Mouse (Mus musculus) Patski (cell line): ENCODE data around the gene Rtp3. TPM values are rescaled to one million over a fixed set of nuclear protein-coding genes. Genes with fewer than 3 reads are reported as not detected.

Source experiments
- ATAC-seq: fragments of 100-300 bp; one replicate; pipeline ENCODE4 v1.8.0; 2021
- CTCF ChIA-PET: fragments of 350-600 bp; sonication (Branson Sonifier 250); formaldehyde crosslinking; loops from one replicate; lab custom pipeline; 2022; ENCODE audit warnings: inconsistent platforms; lab: Charles Lee
- POLR2A ChIA-PET: fragments of 350-600 bp; sonication (Branson Sonifier 250); formaldehyde crosslinking; loops from one replicate; lab custom pipeline; 2022; ENCODE audit warnings: antibody characterized with exemption, inconsistent platforms; lab: Charles Lee
- DNase-seq: peaks from one replicate; pipeline ENCODE4 v3.0.0-alpha.2; 2011; ENCODE audit warnings: low read depth, low spot score
- H3K27me3 ChIP-seq: fragments of 371-371 bp; one replicate; pipeline ENCODE4 v1.5.1; 2021
- CTCF ChIP-seq: fragments of 100-300 bp; IDR thresholded peaks from one replicate; pipeline ENCODE4 v1.5.1; 2021
- in situ Hi-C: fragments of 300-500 bp; cut with MboI; formaldehyde crosslinking; loops from 3 replicates; pipeline ENCODE4 v1.11.1; 2018; ENCODE audit warnings: low pct_unique_long_range_greater_than_20kb, mixed read lengths
- polyA plus RNA-seq: library from polyadenylated mRNA; unstranded; gene quantifications from one replicate; pipeline ENCODE4 v1.2.3, GENCODE M21; 2021

The Rtp3 gene
- polyA plus RNA-seq, 1 experiment from 2014 or later, result 0.04 TPM

DNA sequence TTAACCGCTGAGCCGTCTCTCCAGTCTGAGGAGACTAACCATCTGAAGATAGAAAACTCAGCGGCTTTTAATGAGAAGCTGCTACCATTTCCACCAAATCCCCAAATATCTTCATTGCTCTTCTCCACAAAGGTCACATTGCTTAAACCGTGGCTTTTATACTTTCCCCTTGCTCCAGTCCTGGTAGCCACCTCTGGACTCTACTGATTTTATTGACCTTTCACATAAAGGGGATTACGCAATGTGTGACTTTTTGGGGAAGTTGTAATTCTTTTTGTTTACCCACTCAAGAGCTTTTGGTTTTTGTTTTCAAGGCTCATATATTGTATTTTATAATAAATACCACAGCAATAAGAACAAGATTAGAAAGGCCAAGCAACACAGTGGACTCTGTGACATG, 4.8 kb downstream of the Rtp3 start:
- ChIA-PET CTCF (no interaction called here), POLR2A (no interaction called here)
- H3K27me3 ChIP-seq, result no peaks in the 10 kb centered on the region
- DNase-seq, result no peak
- TF ChIP-seq CTCF, result no peak
- no peak for ATAC-seq
- in situ Hi-C loops, result no loop called here

DNA sequence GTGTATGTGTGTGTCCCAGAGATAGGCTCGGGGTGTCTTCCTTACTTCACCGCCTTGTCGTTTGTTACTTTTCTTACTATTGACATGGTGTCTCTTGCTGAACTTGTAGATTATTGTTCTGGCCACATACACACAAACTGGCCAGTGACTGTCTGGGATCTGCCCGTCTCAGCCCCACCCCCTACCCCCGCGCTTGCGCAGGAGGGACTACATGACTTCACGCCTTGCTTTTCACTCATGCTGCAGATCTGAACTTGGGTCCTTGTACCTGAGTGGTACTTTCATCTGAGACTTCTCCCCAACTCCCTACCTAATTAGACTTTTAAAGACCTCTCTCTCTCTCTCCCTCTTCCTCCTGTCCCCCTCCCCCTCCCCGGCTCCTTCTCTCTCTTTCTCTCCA, 6.3 kb downstream of the Rtp3 start:
- in situ Hi-C loops, result no loop called here
- DNase-seq (no peak), ATAC-seq (no peak)
- CTCF ChIA-PET, result no interaction called here
- POLR2A ChIA-PET, result no interaction called here
- TF ChIP-seq CTCF, result no peak
- H3K27me3 ChIP-seq, result no peaks in the 10 kb centered on the region

DNA sequence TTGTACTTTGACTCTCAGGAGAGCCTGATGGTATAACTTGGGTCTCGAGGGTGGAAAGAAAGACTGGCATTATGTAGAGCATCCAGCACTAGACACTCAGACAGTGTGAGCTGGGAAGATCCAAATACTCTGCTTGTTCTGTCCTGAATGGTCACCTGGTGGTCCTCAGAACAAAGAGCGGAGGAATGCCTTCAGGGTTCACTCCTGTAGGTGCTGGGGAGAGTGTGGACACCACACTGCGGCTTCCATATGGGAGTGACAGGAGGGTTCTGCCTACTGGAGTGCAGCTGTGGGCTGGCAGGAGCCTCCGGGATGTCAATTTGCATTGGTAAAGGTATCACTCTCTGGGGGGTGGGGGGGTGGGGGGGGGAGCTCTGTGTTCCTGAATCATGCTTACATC, 8.0 kb downstream of the Rtp3 start:
- CTCF ChIA-PET, result no interaction called here
- POLR2A ChIA-PET, result no interaction called here
- in situ Hi-C loops, result no loop called here
- DNase-seq (no peak), ATAC-seq (no peak)
- no peak for TF ChIP-seq CTCF
- H3K27me3 ChIP-seq, result no peaks in the 10 kb centered on the region

DNA sequence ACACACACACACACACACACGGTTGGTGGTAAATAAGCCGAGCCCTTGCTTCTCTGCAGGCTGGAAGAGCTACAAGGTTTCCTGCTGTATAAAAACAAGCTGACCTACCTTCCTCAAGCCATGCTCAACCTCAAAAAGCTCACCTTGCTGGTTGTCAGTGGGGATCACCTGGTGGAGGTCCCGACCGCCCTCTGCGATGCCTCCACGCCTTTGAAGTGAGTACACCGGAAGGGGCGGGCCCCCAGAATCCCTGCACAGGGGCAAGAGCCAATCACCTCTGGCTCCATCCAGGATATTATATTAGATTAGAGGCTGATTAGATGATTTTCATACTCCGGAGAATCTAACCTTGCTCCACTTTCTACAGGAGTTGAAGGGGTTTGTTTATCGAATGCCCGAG, 11.0 kb downstream of the Rtp3 start:
- no peak for DNase-seq
- TF ChIP-seq CTCF, result no peak
- H3K27me3 ChIP-seq, result no peaks in the 10 kb centered on the region
- POLR2A ChIA-PET, result no interaction called here
- CTCF ChIA-PET, result no interaction called here
- ATAC-seq, result no peak
- in situ Hi-C loops, result no loop called here

DNA sequence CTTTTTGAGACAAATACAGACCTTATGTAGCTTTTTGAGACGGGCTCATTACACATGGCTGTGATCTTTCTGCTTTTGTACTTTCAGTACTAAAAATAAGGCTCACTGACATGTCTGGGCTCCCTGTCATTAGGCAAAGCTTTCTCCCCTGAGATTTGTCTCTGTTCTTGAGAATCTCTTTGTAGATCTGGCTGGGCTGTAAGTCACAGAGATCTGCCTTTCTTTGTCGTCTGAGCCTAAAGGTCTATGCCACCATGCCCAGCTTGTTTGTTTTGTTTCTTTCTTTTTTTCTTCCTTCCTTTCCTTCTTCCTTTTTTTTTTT, 24.5 kb downstream of the Rtp3 start:
- ChIA-PET POLR2A (no interaction called here), CTCF (interaction anchor here (1.5 to 2.0 kb wide), 2 partner anchors 13 to 43 kb away, joined by 3 to 8 read pairs; no protein-coding TSS in a partner anchor)
- no peaks in the 10 kb centered on the region for H3K27me3 ChIP-seq
- ATAC-seq (no peak), DNase-seq (no peak)
- no peak for TF ChIP-seq CTCF
- in situ Hi-C loops, result no loop called here

DNA sequence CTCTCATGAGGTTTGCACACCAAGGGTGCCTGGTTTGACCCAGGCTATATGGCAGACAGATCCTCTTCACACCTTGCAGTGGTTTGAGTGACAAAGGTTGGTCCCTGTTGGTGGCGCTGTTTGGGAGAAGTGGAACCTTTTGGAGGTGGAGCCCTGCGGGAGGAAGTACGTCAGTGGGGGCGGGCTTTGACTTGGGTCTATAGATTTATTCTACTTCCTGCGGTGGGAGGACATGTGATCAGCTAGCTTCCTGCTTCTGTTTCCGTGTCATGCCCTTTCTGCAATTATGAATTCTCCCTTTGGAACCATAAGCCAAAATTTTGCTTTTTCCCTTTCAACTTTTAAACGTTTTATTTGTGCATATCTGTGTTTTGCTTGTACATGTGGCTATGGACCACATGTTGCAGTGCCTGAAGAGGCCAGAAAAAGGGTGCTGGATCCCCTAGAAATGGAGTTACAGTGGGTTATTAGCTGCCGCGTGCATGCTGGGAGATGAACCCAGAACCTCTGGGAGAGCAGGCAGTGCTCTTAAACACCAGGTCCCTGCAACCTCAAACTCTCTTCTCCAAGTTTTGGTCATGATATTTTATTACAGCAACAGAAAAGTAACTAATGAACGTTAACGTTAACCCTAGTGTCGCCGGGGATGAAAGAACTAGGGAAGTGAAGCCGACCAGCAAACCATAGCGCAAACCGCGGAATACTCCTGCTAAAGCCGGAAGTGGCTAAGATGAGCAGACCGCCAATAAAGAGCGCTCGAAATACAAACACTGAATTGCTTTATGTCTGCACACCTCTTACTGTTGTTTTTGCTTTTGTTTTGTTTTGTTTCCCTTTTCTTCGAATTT, 25.1 kb downstream of the Rtp3 start:
- no peak for DNase-seq
- TF ChIP-seq CTCF, result no peak
- in situ Hi-C loops, result no loop called here
- POLR2A ChIA-PET, result no interaction called here
- H3K27me3 ChIP-seq, result no peaks in the 10 kb centered on the region
- CTCF ChIA-PET, result interaction anchor here (2.0 kb wide), 1 partner anchor 42 kb away, joined by 8 read pairs; no protein-coding TSS in a partner anchor
- no peak for ATAC-seq

DNA sequence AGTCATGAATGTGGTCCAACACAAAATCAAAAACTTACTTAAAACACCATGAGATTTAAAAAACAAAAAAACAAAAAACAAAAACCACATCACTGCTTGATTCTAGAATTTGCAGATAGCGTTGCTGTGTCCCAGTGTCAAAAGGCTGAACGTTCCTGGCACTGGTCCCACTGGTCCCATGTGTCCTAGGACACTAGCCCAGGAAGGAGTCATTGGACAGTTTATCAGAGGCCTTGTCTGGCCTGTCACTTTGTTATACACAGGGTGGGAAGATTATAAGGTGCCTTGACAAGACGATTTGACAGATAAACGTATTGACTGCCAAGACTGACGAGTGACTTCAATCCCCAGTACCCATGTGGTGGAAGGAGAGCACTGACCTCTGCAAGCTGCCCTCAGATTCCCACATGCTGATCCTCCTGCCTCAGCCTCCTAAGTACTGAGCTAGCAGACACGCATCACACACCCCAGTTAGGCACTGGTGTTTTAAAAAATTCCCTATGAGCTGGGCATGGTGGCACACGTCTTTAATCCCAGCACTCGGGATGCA, 26.7 kb downstream of the Rtp3 start:
- no peak for TF ChIP-seq CTCF
- POLR2A ChIA-PET, result interaction anchor here (0.9 kb wide), 1 partner anchor 16 kb away, joined by 3 read pairs; no protein-coding TSS in a partner anchor
- CTCF ChIA-PET, result no interaction called here
- ATAC-seq, result no peak
- no peak for DNase-seq
- H3K27me3 ChIP-seq, result no peaks in the 10 kb centered on the region
- in situ Hi-C loops, result no loop called here

DNA sequence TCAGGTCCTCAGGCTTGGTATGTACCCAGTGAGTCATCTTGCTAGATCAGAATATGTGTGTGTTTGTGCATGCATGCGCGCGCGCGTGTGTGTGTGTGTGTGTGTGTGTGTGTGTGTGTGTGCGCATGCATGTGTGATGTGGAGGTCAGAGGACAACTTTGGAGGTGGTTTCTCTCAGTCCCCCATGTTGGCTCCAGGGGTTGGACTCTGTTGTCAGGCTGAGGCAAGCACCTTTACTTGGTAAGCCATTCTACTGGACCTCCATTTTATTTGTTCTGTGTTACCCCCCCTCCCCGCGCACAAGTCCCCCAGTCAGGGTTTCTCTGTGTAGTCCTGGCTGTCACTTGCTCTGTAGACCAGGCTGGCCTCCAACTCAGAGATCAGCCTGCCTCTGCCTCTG, 29.0 kb downstream of the Rtp3 start:
- no peak for ATAC-seq
- in situ Hi-C loops, result no loop called here
- DNase-seq, result no peak
- no peak for TF ChIP-seq CTCF
- ChIA-PET POLR2A (no interaction called here), CTCF (no interaction called here)
- no peaks in the 10 kb centered on the region for H3K27me3 ChIP-seq

DNA sequence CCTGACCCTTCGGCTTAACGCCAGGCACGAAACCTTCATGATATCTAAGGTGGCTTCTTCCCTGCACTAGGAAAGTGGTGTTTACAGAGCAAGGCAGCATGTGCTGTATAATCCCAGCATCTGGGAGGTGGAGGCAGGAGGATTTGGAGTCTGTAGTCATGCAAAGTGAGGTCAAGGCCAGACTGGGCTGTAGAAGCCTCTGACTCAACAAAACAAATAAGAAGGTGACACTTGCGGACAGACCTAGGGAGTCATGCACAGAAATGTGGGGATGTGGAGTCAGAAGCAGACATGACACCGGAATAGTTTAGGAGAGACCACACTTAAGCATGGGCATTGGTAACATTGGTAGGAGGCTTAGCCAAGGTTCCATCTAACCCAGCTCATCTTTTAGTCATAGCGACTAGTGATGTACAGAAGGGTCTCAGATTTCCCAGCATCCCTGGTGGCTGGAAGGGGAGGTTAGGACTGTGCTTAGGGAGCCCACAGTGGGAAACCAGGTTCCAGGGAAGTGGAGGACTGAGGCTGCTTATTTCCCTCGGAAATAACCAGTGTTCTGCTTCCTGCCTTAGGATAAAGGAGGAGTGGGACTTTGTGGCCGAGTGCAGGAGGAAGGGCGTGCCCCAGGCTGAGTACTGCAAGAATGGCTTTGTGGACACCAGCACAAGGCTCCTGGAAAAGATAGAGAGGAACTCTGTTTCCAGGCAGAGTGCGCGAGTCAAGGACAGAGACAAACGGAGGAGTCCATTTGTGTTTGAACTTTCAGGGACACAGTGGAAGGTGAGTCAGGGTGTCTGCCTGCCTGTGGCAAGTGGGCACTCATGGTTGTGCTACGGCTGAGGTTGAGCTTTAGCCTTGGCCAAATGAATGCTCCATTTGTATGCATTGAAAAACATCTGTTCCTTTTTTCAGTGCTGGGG, 29.9 kb downstream of the Rtp3 start:
- CTCF ChIA-PET, result no interaction called here
- no peak for TF ChIP-seq CTCF
- ATAC-seq, result no peak

DNA sequence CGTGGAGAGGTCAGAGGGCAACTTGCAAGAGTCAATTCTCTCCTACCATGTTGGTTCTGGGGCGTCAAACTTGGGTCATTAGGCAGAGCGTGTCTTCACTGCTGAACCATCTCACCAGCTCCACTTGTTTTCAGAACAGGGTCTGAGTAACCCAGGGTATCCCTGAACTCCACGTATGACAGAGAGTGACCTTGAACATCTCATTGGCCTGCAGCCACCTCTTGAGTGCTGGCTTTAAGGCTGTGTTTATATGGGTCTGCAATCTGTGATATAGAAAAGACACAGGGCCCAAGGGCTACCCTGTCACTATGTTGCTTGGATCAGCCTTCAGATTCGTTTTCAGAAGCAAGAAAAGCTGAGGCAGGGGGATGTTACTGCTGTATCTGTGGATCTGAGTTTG, 30.7 kb downstream of the Rtp3 start:
- no peak for ATAC-seq
- no peak for DNase-seq
- no peak for TF ChIP-seq CTCF
- ChIA-PET CTCF (interaction anchor here (1.0 kb wide), 1 partner anchor 37 kb away, joined by 3 read pairs; no protein-coding TSS in a partner anchor), POLR2A (no interaction called here)
- no peaks in the 10 kb centered on the region for H3K27me3 ChIP-seq
- in situ Hi-C loops, result no loop called here

More for the DNA sequence above, 29.9 kb downstream of the Rtp3 start:
- H3K27me3 ChIP-seq, result no peaks in the 10 kb centered on the region
- DNase-seq, result no peak
- POLR2A ChIA-PET, result no interaction called here
- in situ Hi-C loops, result no loop called here

DNA sequence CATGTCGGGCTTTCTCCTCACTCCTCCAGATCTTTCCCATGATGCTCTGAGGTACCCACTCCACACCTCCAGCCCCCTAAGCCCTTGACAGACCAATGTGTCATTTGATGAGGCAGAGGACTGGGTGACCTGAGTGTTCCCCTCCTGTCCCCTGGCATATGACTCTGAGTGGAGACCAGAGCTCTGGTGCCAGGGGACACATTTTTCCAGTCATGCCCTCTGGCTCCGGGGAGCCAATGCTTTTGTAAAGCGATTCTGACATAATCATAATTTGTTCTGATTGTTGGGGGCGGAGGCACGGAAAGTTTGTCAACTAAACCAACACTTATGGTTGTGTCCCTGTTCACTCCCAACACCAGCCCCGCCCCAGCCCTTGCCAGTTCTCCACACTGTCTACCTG, 34.4 kb downstream of the Rtp3 start:
- no peak for ATAC-seq
- in situ Hi-C loops, result no loop called here
- ChIA-PET POLR2A (interaction anchor here (0.7 kb wide), 1 partner anchor 321 kb away, joined by 3 read pairs; no protein-coding TSS in a partner anchor), CTCF (interaction anchor here (1.3 to 1.8 kb wide), 2 partner anchors 33 to 41 kb away, joined by 3 to 6 read pairs; no protein-coding TSS in a partner anchor)
- no peak for TF ChIP-seq CTCF
- no peak for DNase-seq
- H3K27me3 ChIP-seq, result no peaks in the 10 kb centered on the region
